Mouse (Mus musculus) fibroblast of lung, adult 2 months (primary cell): ENCODE measurements around the gene Ampd1.

Experiments
- DNase-seq: peaks from one replicate; pipeline ENCODE4 v3.0.0-alpha.2; 2011; ENCODE audit warnings: low read depth

Gene Ampd1

DNA sequence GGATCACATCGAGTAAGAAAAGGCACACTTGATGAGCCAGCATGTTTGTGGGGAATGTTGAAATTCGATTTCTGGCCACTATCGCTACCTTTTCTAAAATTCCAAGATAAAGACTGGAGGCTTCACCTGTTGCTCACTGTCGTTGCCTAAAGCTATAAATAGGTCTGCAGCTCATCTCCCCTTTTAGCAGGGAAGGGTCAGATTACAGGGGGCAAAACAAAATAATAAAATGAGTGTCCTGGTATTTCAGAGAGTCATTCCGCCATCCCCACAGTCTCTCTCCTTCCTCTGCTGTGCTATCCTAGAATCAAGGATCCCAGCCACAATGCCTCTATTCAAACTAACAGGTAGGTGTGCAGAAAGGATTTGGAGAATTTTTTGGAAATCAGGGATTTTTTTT, at the start of gene Ampd1:
Gene Ampd1 (plus strand): TSS at position 244 of the 400 bp plus-strand sequence.
- no peak for DNase-seq

DNA sequence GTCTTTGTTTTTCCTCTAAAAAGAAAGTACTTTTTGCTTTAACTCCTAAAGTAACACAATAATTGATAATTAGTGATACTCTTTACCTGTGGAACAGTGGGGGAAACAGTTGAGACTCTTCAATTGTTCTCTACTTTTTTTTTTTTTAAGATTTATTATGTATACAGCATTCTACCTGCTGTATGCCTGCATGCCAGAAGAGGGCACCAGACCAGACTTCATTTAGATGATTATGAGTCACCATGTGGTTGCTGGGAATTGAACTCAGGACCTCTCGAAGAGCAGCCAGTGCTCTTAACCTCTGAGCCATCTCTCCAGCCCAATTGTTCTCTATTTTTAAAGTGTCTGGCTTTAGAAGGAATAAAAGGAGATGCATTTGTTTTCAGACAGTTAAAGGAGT, 47.6 kb upstream of the Ampd1 start:
- no peak for DNase-seq

DNA sequence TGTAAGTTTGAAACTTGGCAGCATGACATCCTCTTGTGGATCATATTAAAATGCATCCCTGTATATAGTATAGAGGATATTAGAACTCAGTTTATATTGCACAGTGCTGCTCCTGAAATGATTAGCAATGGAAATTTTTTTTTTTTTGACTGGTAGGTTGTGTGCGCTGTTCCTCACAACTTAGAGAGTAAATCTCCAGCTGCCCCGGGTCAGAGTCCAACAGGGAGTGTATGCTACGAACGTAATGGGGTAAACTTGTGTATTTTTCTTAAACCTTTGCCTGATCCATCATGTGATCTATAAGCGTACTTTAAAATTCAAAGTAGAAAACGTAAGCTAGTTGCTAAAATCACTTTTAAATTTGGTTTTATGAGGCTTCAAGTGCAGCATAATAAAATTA, 33.5 kb upstream of the Ampd1 start:
- no peak for DNase-seq

DNA sequence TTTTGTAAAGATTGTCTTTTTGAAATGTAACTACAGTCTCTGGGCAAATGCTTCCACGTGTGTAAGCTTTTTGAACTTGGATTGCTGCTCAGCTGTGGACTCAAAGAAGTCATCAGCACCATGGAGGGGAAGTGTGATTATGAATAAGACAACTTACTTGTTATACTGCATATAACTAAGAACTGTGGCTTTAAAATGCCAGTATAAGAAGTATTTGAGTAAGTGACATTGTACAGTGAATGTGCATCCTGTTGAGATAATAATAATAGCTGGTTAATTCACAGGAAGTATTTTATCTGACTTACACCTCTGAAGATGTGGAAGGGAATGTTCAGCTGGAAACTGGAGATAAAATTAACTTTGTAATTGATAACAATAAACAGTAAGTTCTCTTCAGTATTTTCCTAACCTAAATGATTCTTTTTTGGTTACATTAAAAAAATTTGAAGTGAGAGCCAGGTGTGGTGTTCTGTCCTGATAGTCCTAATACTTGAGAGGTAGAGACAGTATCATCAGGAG, 32.9 kb upstream of the Ampd1 start:
- no peak for DNase-seq

DNA sequence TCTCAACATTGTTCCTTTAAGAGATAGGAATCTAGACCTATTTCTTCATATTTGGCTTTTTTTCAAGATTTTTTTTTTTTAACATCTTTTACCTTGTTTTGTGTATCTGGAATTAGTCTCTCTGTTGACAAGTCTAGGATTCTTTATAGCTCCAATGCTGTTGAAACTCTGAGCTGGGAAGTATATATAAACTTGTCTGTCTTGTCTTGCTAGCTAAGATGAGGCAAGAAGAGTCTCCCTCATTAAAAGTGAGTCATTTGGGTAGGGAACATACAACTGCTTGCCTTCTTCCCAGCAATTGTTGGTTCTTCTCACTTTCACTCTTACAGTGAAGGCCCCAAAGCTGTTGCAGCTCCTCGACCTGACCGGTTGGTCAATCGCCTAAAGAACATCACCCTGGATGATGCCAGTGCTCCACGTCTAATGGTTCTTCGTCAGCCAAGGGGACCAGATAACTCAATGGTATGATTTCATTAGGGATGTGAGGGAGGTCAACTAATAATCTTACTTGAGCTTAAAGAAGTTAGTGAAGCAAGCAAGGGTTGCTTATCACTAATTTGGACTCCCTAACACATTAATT, 17.7 kb upstream of the Ampd1 start:
- no peak for DNase-seq

DNA sequence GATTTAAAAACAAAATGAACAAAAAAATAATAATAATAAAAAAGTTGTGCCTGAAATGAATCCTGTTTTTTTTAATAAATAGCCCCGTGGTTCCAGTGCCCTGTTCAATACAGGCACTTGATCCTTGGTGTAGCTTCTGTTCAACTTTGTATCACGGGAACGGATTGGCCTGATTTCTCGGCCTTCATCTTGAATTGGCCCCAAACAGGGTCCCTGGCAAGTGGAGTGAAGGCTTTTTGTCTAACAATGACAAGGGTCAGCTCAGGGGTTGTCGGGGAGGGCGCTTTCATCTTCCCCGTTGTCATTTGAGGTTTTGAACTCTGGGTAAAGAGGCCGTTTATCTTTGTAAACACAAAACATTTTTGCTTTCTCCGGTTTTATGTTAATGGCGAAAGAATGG, 16.1 kb upstream of the Ampd1 start:
- no peak for DNase-seq

DNA sequence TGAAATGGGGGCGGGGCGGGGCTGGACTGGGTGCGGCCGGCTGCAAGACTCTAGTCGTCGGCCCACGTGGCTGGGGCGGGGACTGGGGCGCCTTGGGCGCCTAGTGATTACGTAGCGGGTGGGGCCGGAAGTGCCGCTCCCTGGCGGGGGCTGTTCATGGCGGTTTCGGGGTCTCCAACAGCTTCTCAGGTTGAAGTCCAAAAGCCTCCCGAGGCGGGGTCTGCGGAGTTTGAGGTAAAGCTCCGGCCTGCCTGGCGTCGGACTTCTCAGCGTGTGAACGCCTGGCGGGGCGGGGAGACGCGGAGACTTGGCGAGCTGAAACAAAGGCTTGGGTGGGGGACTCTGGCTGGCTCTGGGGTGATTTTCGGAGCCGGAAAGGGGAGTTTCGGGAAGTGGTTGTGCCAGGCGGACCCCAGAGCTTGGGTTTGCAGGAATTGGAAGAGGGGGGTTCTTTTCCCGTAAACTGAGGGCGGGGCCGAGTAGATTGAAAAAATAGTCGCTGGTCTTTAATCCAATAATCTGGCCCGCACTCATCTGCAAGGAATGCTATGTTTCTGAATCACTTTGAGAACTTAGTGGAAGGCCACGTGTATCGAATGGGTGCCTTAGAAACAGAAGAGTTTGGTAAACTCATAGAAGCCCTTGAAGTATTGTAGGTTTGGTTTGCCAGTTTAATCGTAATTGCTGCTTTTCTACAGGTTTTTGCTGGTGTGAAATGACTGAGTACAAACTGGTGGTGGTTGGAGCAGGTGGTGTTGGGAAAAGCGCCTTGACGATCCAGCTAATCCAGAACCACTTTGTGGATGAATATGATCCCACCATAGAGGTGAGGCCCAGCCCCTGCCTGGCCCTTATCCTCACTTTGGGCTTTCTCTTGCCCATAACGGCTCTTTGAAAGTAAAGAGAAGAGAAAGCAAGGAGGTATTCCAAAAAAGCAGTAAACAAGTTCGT, 15.3 kb upstream of the Ampd1 start, which contains the start of gene Nras:
Gene Nras (plus strand): TSS at position 79 of the 951 bp plus-strand sequence.
- DNase-seq = peak; percentile 69

DNA sequence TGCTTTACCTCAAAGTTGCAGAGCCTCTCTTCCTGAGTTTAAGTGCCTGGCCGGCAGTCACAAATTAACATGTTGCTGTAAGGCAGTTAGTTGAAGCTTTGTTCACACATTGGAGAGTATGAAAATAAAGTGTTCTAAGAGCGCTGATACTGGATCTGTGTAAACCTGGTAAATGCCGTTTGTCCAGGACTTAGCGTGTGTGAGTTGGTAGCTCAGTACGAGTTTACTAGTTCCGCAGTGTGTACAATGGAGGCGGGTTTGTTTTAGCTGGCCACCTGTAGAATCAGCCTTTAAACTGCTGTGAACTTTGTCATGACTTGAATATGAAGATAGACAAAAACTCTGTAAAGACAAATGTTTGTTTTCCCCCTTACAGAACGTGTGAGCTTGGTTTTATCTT, 6.9 kb upstream of the Ampd1 start:
- DNase-seq = no peak

DNA sequence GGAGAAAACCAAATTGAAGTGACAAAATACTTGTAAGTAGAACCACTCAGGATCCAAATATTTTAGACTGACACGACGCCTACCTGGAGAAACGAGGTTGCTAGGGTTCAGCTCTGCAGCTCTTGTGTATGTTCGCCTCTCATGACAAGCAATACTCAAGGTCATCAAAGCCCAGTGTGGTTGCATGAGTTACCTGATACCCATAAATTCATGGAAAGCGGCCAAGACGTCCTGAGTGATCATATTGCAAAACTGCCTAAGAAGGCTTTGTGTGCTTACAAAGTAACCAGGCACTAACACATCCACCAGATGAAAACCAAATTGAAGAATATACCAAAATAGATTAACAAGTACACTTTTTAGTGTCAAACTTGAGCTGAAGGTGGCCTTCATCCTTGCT, 4.8 kb upstream of the Ampd1 start:
- peak; percentile 4 for DNase-seq

DNA sequence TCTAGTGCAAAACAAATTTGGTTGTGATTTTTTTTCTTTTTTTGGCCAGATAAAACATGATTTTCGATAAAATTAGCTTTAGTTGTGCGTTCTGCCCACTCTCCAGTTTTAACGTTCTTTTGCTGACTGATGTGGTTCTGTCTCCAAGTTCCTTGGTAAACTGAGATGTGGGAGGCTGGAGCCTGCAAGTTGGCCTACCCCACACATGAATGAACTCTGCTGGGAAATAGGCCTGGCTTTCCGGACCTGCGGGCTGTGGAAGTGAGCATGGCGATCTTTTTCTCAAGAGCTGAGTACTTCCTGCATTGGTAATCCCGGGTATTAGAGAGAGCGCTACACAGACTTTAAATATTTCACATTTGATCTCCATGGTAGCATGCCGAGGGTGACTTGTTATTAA, 2.1 kb downstream of the Ampd1 start:
- DNase-seq = no peak

DNA sequence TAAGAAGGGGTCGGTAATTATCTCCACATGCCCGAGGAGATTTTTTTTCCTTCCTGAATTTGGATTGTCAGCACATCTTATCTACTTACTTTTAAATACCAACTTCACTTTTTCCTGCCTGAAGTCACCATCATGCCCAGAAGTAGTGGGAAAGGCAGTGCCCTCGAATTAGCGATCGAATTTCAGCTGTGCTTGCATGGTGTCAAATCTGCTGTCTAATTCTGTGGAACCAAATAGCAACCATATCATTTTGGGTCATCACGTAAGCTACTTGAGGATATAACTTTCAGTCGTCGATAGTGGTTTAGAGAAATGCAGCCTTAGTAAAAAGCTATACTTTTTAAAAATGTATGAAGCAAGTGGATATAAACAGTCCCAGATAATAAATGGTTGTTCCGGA, 2.7 kb downstream of the Ampd1 start:
- DNase-seq = no peak

DNA sequence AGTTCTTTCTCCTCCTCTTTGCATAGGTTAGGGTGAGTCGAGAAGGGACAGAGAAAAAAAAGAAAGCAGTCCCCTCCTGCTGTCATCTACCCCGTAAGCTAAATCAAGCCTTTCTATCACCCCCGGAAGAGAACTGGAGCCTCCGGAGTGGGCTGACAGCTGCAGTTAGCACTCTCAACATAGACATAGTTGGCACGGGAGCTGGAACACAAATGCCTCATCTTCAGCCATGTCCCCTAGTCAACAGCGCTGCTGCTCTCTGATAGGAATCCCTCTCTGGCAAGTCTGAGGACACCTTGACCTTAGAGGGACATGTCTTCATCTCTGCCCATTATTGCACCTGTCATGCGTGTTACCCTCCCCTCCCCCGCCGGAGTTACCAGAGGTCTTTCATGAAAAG, 5.5 kb downstream of the Ampd1 start:
- no peak for DNase-seq

DNA sequence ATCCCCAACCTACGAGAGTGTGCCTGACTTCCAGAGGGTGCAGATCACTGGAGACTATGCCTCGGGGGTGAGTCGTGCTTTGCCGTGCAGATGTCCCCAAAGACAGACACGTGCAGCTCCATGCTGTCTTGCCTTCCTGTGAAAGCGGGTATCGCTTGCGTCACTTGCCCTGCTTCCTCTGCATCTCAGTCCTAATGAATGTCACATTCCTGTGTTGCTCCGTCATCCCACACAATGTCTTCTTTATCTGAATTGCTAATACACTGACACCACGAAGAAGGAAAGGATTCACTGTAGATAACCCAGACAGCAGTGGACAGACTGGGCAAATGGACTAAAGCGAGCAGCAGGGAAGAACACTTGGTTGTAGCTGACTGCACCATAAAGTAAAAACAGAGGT, 7.2 kb downstream of the Ampd1 start:
- DNase-seq = no peak

DNA sequence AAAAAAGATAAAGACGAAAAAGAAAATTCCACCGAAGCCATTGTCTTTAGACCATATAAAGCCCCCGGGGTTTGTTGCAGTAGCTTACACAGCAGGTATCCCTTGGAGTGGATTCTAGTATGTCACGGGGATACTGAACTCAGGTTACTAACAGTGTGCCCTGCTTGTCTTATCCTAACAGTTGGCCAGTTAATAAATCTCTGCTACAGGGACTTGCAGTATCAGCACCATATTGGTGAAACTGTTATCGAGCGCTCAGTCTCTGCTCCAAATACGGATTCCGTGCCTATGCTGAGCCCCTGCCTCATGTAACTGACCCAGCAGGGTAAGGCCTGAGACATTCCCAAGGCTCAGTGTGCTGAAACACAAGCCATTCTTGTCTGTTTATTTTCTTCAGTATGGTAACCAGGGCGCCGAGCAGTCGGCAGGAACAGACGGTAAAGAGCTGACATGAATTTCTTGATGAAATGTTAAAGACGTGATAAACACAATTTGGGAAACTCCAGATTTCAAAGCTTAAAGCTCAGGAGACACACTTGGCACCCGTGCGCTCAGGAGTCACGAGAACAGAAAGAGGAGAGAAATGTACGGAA, 8.1 kb downstream of the Ampd1 start:
- no peak for DNase-seq

DNA sequence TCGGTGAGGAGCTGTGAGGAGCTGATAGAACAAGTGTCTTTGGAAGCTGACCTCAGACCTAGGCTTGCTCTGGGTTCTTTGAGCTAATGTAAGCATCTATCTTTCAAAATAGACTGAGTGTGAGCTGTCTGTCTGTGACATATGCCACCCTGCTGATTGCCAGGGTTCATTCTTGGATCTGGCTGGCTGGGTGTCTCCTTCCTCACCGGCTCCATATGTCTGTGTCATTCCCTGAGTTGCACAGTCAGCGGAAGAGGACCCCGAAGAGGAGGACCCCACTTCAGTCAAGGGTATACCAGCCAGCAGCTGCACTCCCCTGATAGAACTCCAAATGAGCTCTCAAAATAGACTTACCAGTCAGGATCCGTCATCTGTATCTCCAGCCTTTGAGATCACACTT, 8.9 kb downstream of the Ampd1 start:
- no peak for DNase-seq

DNA sequence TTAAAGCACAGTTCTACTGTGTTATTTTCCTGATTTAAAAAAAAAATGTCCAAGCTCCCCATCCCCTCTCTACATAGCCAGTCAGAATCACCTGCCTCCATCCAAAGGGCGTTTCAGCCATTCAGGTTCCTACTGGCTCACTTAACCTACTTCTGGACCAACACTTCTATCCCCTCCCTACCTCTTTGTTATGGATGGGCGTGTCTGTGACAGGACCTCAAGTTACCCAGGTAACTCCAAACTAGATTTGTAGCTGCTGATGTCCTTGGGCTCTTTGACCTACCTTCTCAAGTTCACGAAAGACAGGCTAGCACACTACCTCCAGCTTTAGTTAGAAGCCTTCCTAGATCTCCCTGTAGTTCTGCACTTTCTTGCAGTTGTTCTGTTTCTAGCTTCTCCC, 12.2 kb downstream of the Ampd1 start:
- DNase-seq = no peak

DNA sequence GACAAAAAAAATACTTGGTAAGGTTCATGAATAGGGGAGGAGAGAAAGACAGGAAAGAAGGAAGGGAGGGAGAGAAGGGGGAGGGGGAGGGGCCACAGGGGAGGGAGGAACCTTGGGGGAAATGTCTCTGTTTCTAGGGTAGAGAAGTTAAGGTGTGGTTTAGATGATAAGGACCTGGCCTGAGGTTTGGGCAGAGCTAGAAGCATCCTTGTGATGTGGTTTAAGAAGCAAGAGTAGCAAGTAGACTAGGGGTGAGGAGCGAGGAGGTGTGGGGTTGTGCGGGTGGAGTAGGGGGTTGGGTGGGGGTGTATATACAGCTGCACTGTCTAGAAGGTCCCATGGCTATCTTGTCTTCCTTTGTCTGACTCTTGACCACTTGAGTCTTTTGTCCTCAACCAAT, 17.9 kb downstream of the Ampd1 start:
- DNase-seq = no peak

DNA sequence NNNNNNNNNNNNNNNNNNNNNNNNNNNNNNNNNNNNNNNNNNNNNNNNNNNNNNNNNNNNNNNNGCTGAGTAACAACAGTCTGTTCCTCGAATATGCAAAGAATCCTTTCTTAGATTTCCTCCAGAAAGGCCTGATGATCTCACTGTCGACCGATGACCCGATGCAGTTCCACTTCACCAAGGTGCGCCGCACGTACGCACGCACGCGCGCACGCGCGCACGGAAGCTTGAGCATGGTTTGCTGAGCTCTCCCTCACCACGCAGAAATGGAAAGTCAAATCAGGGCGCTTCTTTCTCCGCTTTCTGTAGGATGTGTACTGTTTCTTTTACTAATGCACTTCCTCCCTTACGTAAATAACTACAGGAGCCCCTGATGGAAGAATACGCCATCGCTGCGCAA, 24.8 kb downstream of the Ampd1 start:
- no peak for DNase-seq

DNA sequence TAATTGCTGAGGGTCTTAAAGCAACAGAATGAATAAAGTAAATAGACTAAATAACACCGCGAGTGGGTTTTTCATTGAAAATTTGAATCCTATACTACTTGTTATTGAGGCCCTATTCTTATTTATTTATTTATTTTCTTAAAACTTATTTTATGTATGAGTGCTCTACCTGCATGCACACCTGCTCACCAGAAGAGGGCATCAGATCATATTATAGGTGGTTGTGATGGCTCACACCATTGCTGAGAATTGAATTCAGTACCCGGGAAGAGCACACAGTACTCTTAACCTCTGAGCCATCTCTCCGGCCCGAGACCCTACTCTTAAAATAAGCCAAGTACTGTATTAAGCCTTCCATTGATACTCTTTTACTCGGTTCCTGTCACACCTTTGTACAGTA, 25.9 kb downstream of the Ampd1 start:
- no peak for DNase-seq

DNA sequence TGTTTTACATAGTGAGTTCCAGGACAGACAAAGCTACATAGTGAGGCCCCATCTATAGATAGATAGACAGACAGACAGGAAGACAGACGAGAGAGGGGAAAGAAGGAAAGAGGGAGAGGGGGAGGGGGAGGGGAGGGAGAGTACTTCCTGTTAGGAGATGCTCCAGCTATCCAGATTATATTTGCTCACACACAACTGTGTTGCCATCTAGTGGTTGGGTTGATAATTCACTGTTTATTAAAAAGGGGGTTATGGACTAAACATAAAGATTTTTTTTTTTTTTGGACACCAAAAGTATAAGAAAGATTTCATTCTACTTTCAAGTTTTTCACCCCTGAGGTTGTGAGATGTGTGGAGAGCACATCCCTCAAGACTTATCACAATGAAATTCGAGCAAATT, 26.9 kb downstream of the Ampd1 start:
- DNase-seq = no peak

DNA sequence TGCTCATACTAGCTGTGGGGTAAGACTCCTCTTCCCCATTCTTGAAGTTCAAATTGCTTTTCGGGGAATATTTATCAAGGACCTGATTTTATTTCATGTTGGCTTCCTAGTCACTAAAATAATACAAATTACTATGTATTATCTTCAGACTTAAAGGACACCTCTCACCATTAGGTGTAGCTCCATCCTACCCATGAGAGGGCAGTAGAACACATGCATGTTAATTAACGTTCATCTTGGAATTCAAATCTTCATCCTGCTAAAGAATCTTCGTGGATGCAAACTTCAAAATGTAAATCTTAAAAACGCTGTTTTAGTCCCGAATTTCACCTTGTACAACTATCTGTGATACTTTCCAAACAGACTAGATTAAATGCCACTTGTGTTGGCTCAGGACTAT, 27.4 kb downstream of the Ampd1 start:
- no peak for DNase-seq

DNA sequence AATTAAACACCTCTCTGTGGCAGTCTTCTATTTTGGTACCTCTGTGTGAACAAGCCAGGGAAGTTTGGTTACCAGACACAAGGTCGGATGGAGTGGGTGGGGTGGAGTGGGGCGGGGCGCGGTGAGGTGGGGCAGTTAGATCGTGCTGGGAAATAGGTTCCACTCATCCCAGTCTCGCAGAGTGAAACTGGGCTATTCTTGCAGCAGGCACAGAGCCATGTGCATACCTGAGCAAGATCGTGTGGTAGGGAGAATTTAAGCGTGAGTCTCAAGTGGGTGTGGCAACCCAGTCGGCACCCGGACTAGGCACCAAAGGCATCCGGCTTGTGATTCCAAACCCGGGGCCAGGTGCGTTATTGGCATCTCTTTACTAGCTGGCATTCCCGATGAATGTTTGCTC, 28.1 kb downstream of the Ampd1 start:
- no peak for DNase-seq
